Mouse (Mus musculus) frontal cortex, adult (tissue): ENCODE measurements around the gene Fgfr2.

ENCODE experiments used
- ATAC-seq: cut with Nextera tagmentation; 2 replicates; pipeline ENCODE4 v1.9.2; 2017; ENCODE audit warnings: mild to moderate bottlenecking, moderate library complexity, mixed read lengths; ENCODE audit not compliant: low TSS enrichment

Gene Fgfr2

GRCm38 (mm10) chr7:130773914-130774630 lies 2349.1 kb downstream of the Fgfr2 start, which contains the start of gene Btbd16:
Gene Btbd16 (plus strand): TSS chr7:130774069.
- ATAC-seq: no peak

- ATAC-seq: no peak
Observed at GRCm38 (mm10) chr7:130773171-130773830, 2349.8 kb downstream of the Fgfr2 start.

GRCm38 (mm10) chr7:130770707-130771106 lies 2352.4 kb downstream of the Fgfr2 start:
- peak; percentile 81 for ATAC-seq

- no peak for ATAC-seq
Observed at GRCm38 (mm10) chr7:130768151-130768550, 2355.0 kb downstream of the Fgfr2 start.

- peak; percentile 46; the same call in 1 of the 2 replicates for ATAC-seq
Observed at GRCm38 (mm10) chr7:130766411-130767170, 2356.6 kb downstream of the Fgfr2 start.

GRCm38 (mm10) chr7:130764160-130764559 lies 2359.0 kb downstream of the Fgfr2 start:
- ATAC-seq: no peak

GRCm38 (mm10) chr7:130762071-130762897 lies 2360.9 kb downstream of the Fgfr2 start:
- ATAC-seq: peak; percentile 80

GRCm38 (mm10) chr7:130757326-130757865 lies 2365.8 kb downstream of the Fgfr2 start:
- no peak for ATAC-seq

- no peak for ATAC-seq
Observed at GRCm38 (mm10) chr7:130756343-130756835, 2366.8 kb downstream of the Fgfr2 start.

- peak; percentile 48; the same call in 1 of the 2 replicates for ATAC-seq
Observed at GRCm38 (mm10) chr7:130754790-130755189, 2368.4 kb downstream of the Fgfr2 start.

- ATAC-seq: no peak
Observed at GRCm38 (mm10) chr7:130751678-130752077, 2371.5 kb downstream of the Fgfr2 start.

GRCm38 (mm10) chr7:130750752-130751490 lies 2372.2 kb downstream of the Fgfr2 start:
- no peak for ATAC-seq

GRCm38 (mm10) chr7:130749165-130749564 lies 2374.0 kb downstream of the Fgfr2 start:
- ATAC-seq: no peak

GRCm38 (mm10) chr7:130743239-130744025 lies 2379.7 kb downstream of the Fgfr2 start:
- ATAC-seq: no peak

GRCm38 (mm10) chr7:130741099-130741498 lies 2382.1 kb downstream of the Fgfr2 start:
- no peak for ATAC-seq

GRCm38 (mm10) chr7:130734195-130734787 lies 2388.9 kb downstream of the Fgfr2 start:
- ATAC-seq: no peak

- no peak for ATAC-seq
Observed at GRCm38 (mm10) chr7:130733423-130733822, 2389.7 kb downstream of the Fgfr2 start.

GRCm38 (mm10) chr7:130732908-130733307 lies 2390.2 kb downstream of the Fgfr2 start:
- 0 out of 2 replicates have a peak, but pooled peaks have one; percentile 21 for ATAC-seq

GRCm38 (mm10) chr7:130731792-130732191 lies 2391.4 kb downstream of the Fgfr2 start:
- peak; percentile 26; the same call in 1 of the 2 replicates for ATAC-seq
